Mouse (Mus musculus) testis, adult 2 months (tissue): ENCODE data around the gene Cadm4.

Experiments used
- CTCF ChIP-seq: fragments of 200-500 bp; IDR thresholded peaks from 2 replicates; pipeline ENCODE4 v1.5.1; 2012; ENCODE audit warnings: low read depth, mild to moderate bottlenecking, inconsistent platforms, low read length, moderate library complexity; ENCODE audit not compliant: control insufficient read depth, insufficient read depth, insufficient replicate concordance
- POLR2A ChIP-seq: fragments of 200-500 bp; IDR thresholded peaks from 2 replicates; pipeline ENCODE4 v1.6.1; 2012; ENCODE audit warnings: low read depth, mild to moderate bottlenecking, inconsistent platforms, low read length, moderate library complexity; ENCODE audit not compliant: control insufficient read depth

GRCm38 (mm10) chr7:24455726-24456125 lies 26.1 kb upstream of the Cadm4 start:
- TF ChIP-seq CTCF (no peak), POLR2A (no peak)
